Mouse (Mus musculus) erythroblast, embryonic 14.5 days (primary cell): Measurements from ENCODE around the gene Fam167b.

Experiments
- GATA1 ChIP-seq: IDR thresholded peaks from 2 replicates; pipeline ENCODE4 v1.6.1; 2012; ENCODE audit warnings: low read length, inconsistent platforms, mixed read lengths
- TAL1 ChIP-seq: IDR thresholded peaks from 3 replicates; pipeline ENCODE4 v1.6.1; 2012; ENCODE audit warnings: low read length, inconsistent platforms, mixed read lengths

DNA sequence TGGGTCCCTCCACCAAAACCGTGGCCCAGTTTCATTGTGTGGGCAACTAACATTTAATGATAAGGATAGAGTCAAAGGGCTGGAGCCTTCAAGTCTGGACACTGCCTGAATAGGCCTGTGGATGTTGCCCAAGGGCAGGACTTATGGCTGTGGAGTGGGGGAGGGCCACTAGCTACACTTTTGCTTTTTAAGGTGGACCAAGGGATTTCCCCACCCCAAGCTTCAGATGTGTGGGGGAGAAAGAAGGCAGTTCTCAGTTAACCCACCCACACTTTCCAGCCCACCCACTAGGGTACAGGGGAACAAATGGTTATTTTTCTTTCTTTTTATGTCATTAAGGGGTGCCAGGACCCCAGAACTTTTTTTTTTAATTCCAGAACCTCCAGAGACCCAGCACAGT lies 6.0 kb upstream of the Fam167b start:
- TF ChIP-seq GATA1 (no peak), TAL1 (no peak)
